Mouse (Mus musculus) lung, postnatal 0 days (tissue): ENCODE results near the gene Tcl1b4.

Experiments
- CTCF ChIP-seq: IDR thresholded peaks from 2 replicates; pipeline ENCODE4 v1.5.1; 2016; ENCODE audit warnings: antibody characterized with exemption, mild to moderate bottlenecking
- EP300 ChIP-seq: IDR thresholded peaks from 2 replicates; pipeline ENCODE4 v1.6.1; 2016; ENCODE audit warnings: antibody characterized with exemption, mild to moderate bottlenecking, control low read depth

- TF ChIP-seq EP300: no peak
- TF ChIP-seq CTCF: no peak
Observed at GRCm38 (mm10) chr12:105248763-105249233, 47.0 kb downstream of the Tcl1b4 start.
